Comparison of ENCODE assay signal across 8 mouse cellular contexts in the genomic region with DNA sequence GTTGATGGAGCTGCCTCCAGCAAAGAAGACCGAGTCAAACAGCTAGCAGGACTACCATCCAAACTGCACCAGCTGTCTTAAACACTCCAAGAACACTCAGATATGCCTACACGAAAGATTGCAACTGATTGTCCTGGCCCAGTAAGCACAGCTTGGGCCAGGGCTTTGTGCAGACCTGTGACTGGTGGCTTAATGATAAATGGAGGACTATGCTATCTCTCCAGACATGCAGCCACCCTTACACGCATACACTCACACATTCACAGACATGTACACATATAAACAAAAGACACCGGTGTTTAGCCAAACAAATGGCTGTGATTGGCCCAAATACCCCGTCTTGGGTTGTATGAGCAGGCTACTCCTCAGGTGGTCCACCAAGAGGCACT. TPM values are rescaled to one million over a fixed set of nuclear protein-coding genes. Genes with fewer than 3 reads are reported as not detected.
A peak's percentile ranks its signal among the peaks of the same experiment; 100 is the strongest.
DNase-seq lines count a peak whose midpoint lies in the region; ATAC-seq and TF ChIP-seq lines count a peak whose summit lies in the region.

No protein-coding gene starts in this region.

- TF ChIP-seq POLR2A in bone marrow, adult 2 months (IDR thresholded peaks at IDR 0.05; ENCODE audit: borderline replicate concordance, control insufficient read depth, low read depth, low read length): no peak

- peak overlapping the region; percentile 63 for H3K4me2 ChIP-seq in heart, embryonic 16.5 days (ENCODE audit: low read depth, low read length)
- H3K4me2 ChIP-seq in hindbrain, embryonic 12.5 days (replicated peaks): peak overlapping the region; percentile 92

- no peak for ATAC-seq in heart, embryonic 16.5 days (replicated peaks; ENCODE audit: extremely low read depth, insufficient read depth, low FRiP score)
- 0 out of 2 replicates have a peak, but pooled peaks have one; percentile 2 for ATAC-seq in hindbrain, embryonic 12.5 days (ENCODE audit: low FRiP score)
- ATAC-seq in CD4-positive, CD25-positive, alpha-beta regulatory T cell, adult 4 months: no peak

- H3K27me3 ChIP-seq in heart, embryonic 16.5 days (ENCODE audit: control insufficient read depth, insufficient read depth, low read length): no peaks in the 10 kb centered on the region
- H3K27me3 ChIP-seq in hindbrain, embryonic 12.5 days: no peaks in the 10 kb centered on the region
- no peaks in the 10 kb centered on the region for H3K27me3 ChIP-seq in midbrain, embryonic 10.5 days (ENCODE audit: low read depth, poor library complexity, severe bottlenecking)

- peaks cover 14% of the 10 kb centered on the region for H3K4me1 ChIP-seq in heart, embryonic 16.5 days (ENCODE audit: control insufficient read depth, insufficient read depth, low read length)
- H3K4me1 ChIP-seq in bone marrow, adult 2 months (ENCODE audit: control insufficient read depth, insufficient read depth, low read length): peaks cover 1% of the 10 kb centered on the region; the same call in 1 of the 2 replicates
- peaks cover 19% of the 10 kb centered on the region for H3K4me1 ChIP-seq in hindbrain, embryonic 12.5 days
- peaks cover 25% of the 10 kb centered on the region for H3K4me1 ChIP-seq in midbrain, embryonic 10.5 days

- H3K9me3 ChIP-seq in heart, embryonic 16.5 days (replicated peaks; ENCODE audit: control insufficient read depth, low read length): no peaks in the 10 kb centered on the region
- no peaks in the 10 kb centered on the region for H3K9me3 ChIP-seq in hindbrain, embryonic 12.5 days (replicated peaks)
- no peaks in the 10 kb centered on the region for H3K9me3 ChIP-seq in midbrain, embryonic 10.5 days (replicated peaks)

- H3K4me3 ChIP-seq in heart, embryonic 16.5 days (ENCODE audit: low read length): peak overlapping the region; percentile 100
- peak overlapping the region; percentile 100 for H3K4me3 ChIP-seq in bone marrow, adult 2 months (replicated peaks; ENCODE audit: control insufficient read depth, low read depth, low read length)
- H3K4me3 ChIP-seq in hindbrain, embryonic 12.5 days: peak overlapping the region; percentile 98
- peak overlapping the region; percentile 98 for H3K4me3 ChIP-seq in midbrain, embryonic 10.5 days

- TF ChIP-seq CTCF in bone marrow, adult 2 months (IDR thresholded peaks at IDR 0.05; ENCODE audit: control insufficient read depth, insufficient read depth, low read length): no peak

- 48% methylated on average over 5 of the region's 5 CpGs for WGBS in heart, embryonic 16.5 days
- WGBS in bone marrow, adult 2 months: 38% methylated on average over 5 of the region's 5 CpGs
- 48% methylated on average over 5 of the region's 5 CpGs for WGBS in hindbrain, embryonic 12.5 days
- 54% methylated on average over 5 of the region's 5 CpGs for WGBS in midbrain, embryonic 10.5 days

- H3K36me3 ChIP-seq in heart, embryonic 16.5 days (ENCODE audit: control insufficient read depth, insufficient read depth): peaks cover 4% of the 10 kb centered on the region
- H3K36me3 ChIP-seq in hindbrain, embryonic 12.5 days: peaks cover 12% of the 10 kb centered on the region
- peaks cover 19% of the 10 kb centered on the region for H3K36me3 ChIP-seq in midbrain, embryonic 10.5 days

- H3K27ac ChIP-seq in heart, embryonic 16.5 days (ENCODE audit: low read length): no peak overlapping the region
- no peak overlapping the region for H3K27ac ChIP-seq in bone marrow, adult 2 months (ENCODE audit: control insufficient read depth, insufficient read depth, low read depth, low read length, poor library complexity)
- H3K27ac ChIP-seq in hindbrain, embryonic 12.5 days: peak overlapping the region; percentile 44
- peak overlapping the region; percentile 92 for H3K27ac ChIP-seq in midbrain, embryonic 10.5 days (replicated peaks)

- H3K9ac ChIP-seq in heart, embryonic 16.5 days (ENCODE audit: low read length): peak overlapping the region; percentile 99
- H3K9ac ChIP-seq in hindbrain, embryonic 12.5 days: peak overlapping the region; percentile 69

- no peak for DNase-seq in heart, adult 18-20 months
- DNase-seq in midbrain, embryonic 10.5 days (ENCODE audit: low spot score): no peak
- no peak for DNase-seq in urinary bladder, postnatal 4 days (ENCODE audit: low spot score in 2 of 2)
- no peak for DNase-seq in cerebellum, adult 8-10 months

RNA-seq across cellular contexts. Expression of gene Med17, which starts 0.8 kb away (rescaled TPM):
- polyA plus RNA-seq in heart, embryonic 16.5 days (2015; fragmentation: Nextera tagmentation; extraction: Ambion mirVana): 19.9 and 21.1 TPM in 2 replicates
- total RNA-seq in heart, adult 18-20 months (2021): 10 to 100 TPM; 13.1 to 17.7 TPM
- polyA plus RNA-seq in bone marrow, adult 2 months (2011; ENCODE audit: insufficient read depth, insufficient read length, low replicate concordance, missing spikeins): 28.1 and 34.0 TPM in 2 replicates
- 37.3 and 39.8 TPM in 2 replicates for polyA plus RNA-seq in hindbrain, embryonic 12.5 days (2016; fragmentation: Nextera tagmentation; extraction: Ambion mirVana)
- 38.4 and 42.4 TPM in 2 replicates for polyA plus RNA-seq in midbrain, embryonic 10.5 days (2016; fragmentation: Nextera tagmentation; extraction: Ambion mirVana)
- 10 to 100 TPM; 22.7 to 23.9 TPM for polyA plus RNA-seq in CD4-positive, CD25-positive, alpha-beta regulatory T cell, adult 4 months (2017; shearing (Covaris generic))

RNA-seq across cellular contexts. Expression of gene Taf1d, which starts 25.5 kb away (rescaled TPM):
- polyA plus RNA-seq in heart, embryonic 16.5 days (2015; fragmentation: Nextera tagmentation; extraction: Ambion mirVana): 40.8 and 47.4 TPM in 2 replicates
- total RNA-seq in heart, adult 18-20 months (2021): 10 to 100 TPM; 21.5 to 33.2 TPM
- 176 and 370 TPM in 2 replicates for polyA plus RNA-seq in bone marrow, adult 2 months (2011; ENCODE audit: insufficient read depth, insufficient read length, low replicate concordance, missing spikeins)
- 52.5 and 61.0 TPM in 2 replicates for polyA plus RNA-seq in hindbrain, embryonic 12.5 days (2016; fragmentation: Nextera tagmentation; extraction: Ambion mirVana)
- 69.7 and 88.3 TPM in 2 replicates for polyA plus RNA-seq in midbrain, embryonic 10.5 days (2016; fragmentation: Nextera tagmentation; extraction: Ambion mirVana)
- 100 to 1,000 TPM; 115 to 148 TPM for polyA plus RNA-seq in CD4-positive, CD25-positive, alpha-beta regulatory T cell, adult 4 months (2017; shearing (Covaris generic))

RNA-seq across cellular contexts. Expression of gene 4931406C07Rik, which starts 25.8 kb away (rescaled TPM):
- polyA plus RNA-seq in heart, embryonic 16.5 days (2015; fragmentation: Nextera tagmentation; extraction: Ambion mirVana): 5.1 and 6.2 TPM in 2 replicates
- 10 to 100 TPM in 1 of 2 experiments, 1 to 10 TPM in 1; 4.2 to 11.9 TPM for total RNA-seq in heart, adult 18-20 months (2021)
- polyA plus RNA-seq in bone marrow, adult 2 months (2011; ENCODE audit: insufficient read depth, insufficient read length, low replicate concordance, missing spikeins): 6.7 and 14.5 TPM in 2 replicates
- 12.0 and 12.4 TPM in 2 replicates for polyA plus RNA-seq in hindbrain, embryonic 12.5 days (2016; fragmentation: Nextera tagmentation; extraction: Ambion mirVana)
- 5.3 and 7.8 TPM in 2 replicates for polyA plus RNA-seq in midbrain, embryonic 10.5 days (2016; fragmentation: Nextera tagmentation; extraction: Ambion mirVana)
- 1 to 10 TPM; 3.6 to 6.3 TPM for polyA plus RNA-seq in CD4-positive, CD25-positive, alpha-beta regulatory T cell, adult 4 months (2017; shearing (Covaris generic))

RNA-seq across cellular contexts. Expression of gene Vstm5, which starts 41.6 kb away (rescaled TPM):
- polyA plus RNA-seq in heart, embryonic 16.5 days (2015; fragmentation: Nextera tagmentation; extraction: Ambion mirVana): 1.4 and 1.6 TPM in 2 replicates
- under 1 TPM; 0.23 to 0.35 TPM for total RNA-seq in heart, adult 18-20 months (2021)
- polyA plus RNA-seq in bone marrow, adult 2 months (2011; ENCODE audit: insufficient read depth, insufficient read length, low replicate concordance, missing spikeins): 1.5 TPM in 1 of 2 replicates, not detected in the other
- 4.4 and 5.4 TPM in 2 replicates for polyA plus RNA-seq in hindbrain, embryonic 12.5 days (2016; fragmentation: Nextera tagmentation; extraction: Ambion mirVana)
- 0.70 and 1.3 TPM in 2 replicates for polyA plus RNA-seq in midbrain, embryonic 10.5 days (2016; fragmentation: Nextera tagmentation; extraction: Ambion mirVana)
- under 1 TPM in 1 of 2 experiments, not detected in 1; 0.22 TPM for polyA plus RNA-seq in CD4-positive, CD25-positive, alpha-beta regulatory T cell, adult 4 months (2017; shearing (Covaris generic))

Comparison
In these comparisons a context has a peak if more than half of its experiments do, and no peak if none do; other contexts are left out.
1. H3K27ac ChIP-seq: peak in hindbrain, embryonic 12.5 days (single experiment) and midbrain, embryonic 10.5 days (single experiment); none in heart, embryonic 16.5 days (single experiment) and bone marrow, adult 2 months (single experiment).
2. Peak in every context shown above with its lines, with median percentiles within 50 percentile points of each other: H3K4me3 ChIP-seq.